Mouse (Mus musculus) stomach, postnatal 0 days (tissue): ENCODE measurements at regions not wholly inside any gene's neighbourhood (a gene's known extent, or its start where the extent isn't known, plus 50 kb on each side); places are given as distances from the start of the nearest gene placed in this dataset.
A peak's percentile ranks its signal among the peaks of the same experiment; 100 is the strongest.

Source experiments
- ATAC-seq: fragments of 200-750 bp; cut with Nextera tagmentation; 2 replicates; pipeline ENCODE4 v1.8.0; 2017; ENCODE audit not compliant: low FRiP score, low TSS enrichment
- DNase-seq: peaks from one replicate; pipeline ENCODE4 v3.0.0-alpha.2; 2016; ENCODE audit warnings: low spot score
- H3K27ac ChIP-seq: fragments of 300-500 bp; sonication (generic); replicated peaks from 2 replicates; pipeline ENCODE4 v1.5.1; 2014; ENCODE audit warnings: mild to moderate bottlenecking, control low read depth
- H3K27me3 ChIP-seq: fragments of 300-500 bp; sonication (generic); 2 replicates; pipeline ENCODE4 v1.6.1; 2014; ENCODE audit warnings: low read length; ENCODE audit not compliant: control insufficient read depth, insufficient read depth
- H3K36me3 ChIP-seq: fragments of 300-500 bp; sonication (generic); 2 replicates; pipeline ENCODE4 v1.6.1; 2014; ENCODE audit warnings: low read length, mixed read lengths; ENCODE audit not compliant: control insufficient read depth, insufficient read depth
- H3K4me1 ChIP-seq: fragments of 300-500 bp; sonication (generic); replicated peaks from 2 replicates; pipeline ENCODE4 v1.6.1; 2014; ENCODE audit warnings: antibody characterized with exemption; ENCODE audit not compliant: control insufficient read depth, insufficient read depth
- H3K4me2 ChIP-seq: fragments of 300-500 bp; sonication (generic); replicated peaks from 2 replicates; pipeline ENCODE4 v1.6.1; 2014; ENCODE audit warnings: low read depth, mild to moderate bottlenecking, control low read depth, moderate library complexity
- H3K4me3 ChIP-seq: fragments of 300-500 bp; sonication (generic); 2 replicates; pipeline ENCODE4 v1.5.1; 2014; ENCODE audit warnings: low read depth, low read length, control low read depth
- H3K9ac ChIP-seq: fragments of 300-500 bp; sonication (generic); 2 replicates; pipeline ENCODE4 v1.6.1; 2014; ENCODE audit warnings: mild to moderate bottlenecking, low read length, control low read depth, mixed read lengths
- H3K9me3 ChIP-seq: fragments of 300-500 bp; sonication (generic); 2 replicates; pipeline ENCODE4 v1.6.1; 2016; ENCODE audit warnings: low read length; ENCODE audit not compliant: control insufficient read depth
- CTCF ChIP-seq: IDR thresholded peaks from 2 replicates; pipeline ENCODE4 v1.5.1; 2016; ENCODE audit warnings: antibody characterized with exemption, low read depth, mild to moderate bottlenecking, moderate library complexity
- EP300 ChIP-seq: optimal IDR thresholded peaks from 2 replicates; pipeline ENCODE3; 2016; ENCODE audit warnings: antibody characterized with exemption
- WGBS: fragments of 180-500 bp; shearing (Covaris S2); extraction: QIAGEN DNeasy Blood & Tissue Kit; methylation state at CpG from one replicate; pipeline ENCODE4 v1.1.7; 2014; 5-methylcytosine and 5-hydroxymethylcytosine counted together

GRCm38 (mm10) chr11:38938124-38938883 is 1702.5 kb upstream of the Tenm2 start:
- H3K4me2 ChIP-seq = no peak overlapping the region
- no peaks in the 10 kb centered on the region for H3K9me3 ChIP-seq
- no peaks in the 10 kb centered on the region for H3K27me3 ChIP-seq
- no peak overlapping the region for H3K9ac ChIP-seq
- DNase-seq = no peak
- H3K4me1 ChIP-seq = no peaks in the 10 kb centered on the region
- WGBS = 37% methylated on average over 9 of the region's 9 CpGs
- no peak for ATAC-seq
- H3K27ac ChIP-seq = no peak overlapping the region
- no peak overlapping the region for H3K4me3 ChIP-seq
- no peak for TF ChIP-seq EP300
- TF ChIP-seq CTCF = peak; percentile 58
- H3K36me3 ChIP-seq = no peaks in the 10 kb centered on the region
